Mouse (Mus musculus): Measurements from ENCODE around the gene E2f1.
A peak's percentile ranks its signal among the peaks of the same experiment; 100 is the strongest.

E2f1 gene

DNA sequence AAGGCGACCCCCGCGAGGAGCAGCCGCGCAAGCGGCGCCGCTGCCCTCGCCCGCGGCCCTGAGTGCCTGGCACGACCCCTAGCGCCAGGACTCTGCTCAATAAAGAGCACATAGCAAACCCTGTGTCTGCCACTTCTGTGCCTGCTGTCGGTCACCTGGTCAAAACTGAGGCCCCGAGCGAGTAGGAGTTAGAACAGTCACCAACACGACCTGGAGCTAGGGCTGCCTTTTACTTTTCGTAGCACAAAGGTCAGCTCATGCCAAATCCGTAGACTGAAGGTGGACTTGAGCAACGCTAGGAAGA, 19.9 kb downstream of the E2f1 start:
- no peak for DNase-seq

- peak; percentile 70 for DNase-seq
These were observed 20.4 kb downstream of the E2f1 start for GRCm38 (mm10) chr2:154549127-154549885.

- DNase-seq = no peak
These were observed 21.0 kb downstream of the E2f1 start for GRCm38 (mm10) chr2:154548688-154549087.

DNA sequence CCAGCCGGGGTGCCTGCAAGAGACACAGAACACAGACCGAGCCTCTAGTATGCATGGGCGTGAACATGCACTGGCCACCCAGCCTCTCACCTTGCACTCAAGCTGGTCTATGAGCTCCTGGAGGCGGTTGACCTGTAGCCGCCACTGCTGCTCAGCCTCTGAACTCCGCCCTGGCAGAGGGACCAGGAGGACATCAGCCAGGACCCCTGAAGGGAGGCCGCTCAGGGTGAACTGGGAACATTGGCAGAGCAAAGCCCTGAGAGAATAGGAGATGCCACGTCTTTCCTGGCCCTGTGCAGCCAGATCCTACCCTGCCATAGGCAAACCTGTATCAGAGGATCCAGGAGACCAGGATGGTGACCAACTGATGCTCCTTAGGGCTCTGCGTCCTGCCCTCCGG, 23.0 kb downstream of the E2f1 start, which contains the start of gene 1700003F12Rik:
Gene 1700003F12Rik, plus strand, starts transcription at position 375 of the 400 bp plus-strand sequence.
- DNase-seq = no peak

- no peak for DNase-seq
These were observed 25.9 kb downstream of the E2f1 start for GRCm38 (mm10) chr2:154543567-154544347.

GRCm38 (mm10) chr2:154541630-154542029, 28.1 kb downstream of the E2f1 start:
- DNase-seq = no peak

GRCm38 (mm10) chr2:154539720-154540119, 30.0 kb downstream of the E2f1 start:
- peak; percentile 30 for DNase-seq

DNA sequence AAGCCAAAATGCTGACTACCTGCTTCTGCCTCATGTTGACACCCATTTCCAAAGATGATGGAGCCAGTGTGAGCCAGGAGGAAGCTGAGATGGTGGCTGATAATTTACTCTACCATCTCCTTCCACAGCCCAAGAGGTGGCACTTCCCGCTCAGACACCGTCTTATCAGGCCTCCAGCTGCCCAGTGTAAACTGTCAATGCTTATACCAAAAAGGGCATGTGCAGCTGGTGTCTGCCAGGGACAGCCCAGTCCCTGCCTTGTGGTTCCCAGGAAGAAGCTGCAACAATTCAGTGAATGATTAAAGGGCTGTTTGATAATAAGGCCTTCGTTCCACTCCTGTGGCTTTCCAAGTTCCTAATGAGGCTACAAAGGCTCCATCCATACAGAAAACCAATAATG, 31.0 kb downstream of the E2f1 start:
- no peak for DNase-seq

GRCm38 (mm10) chr2:154538310-154538709, 31.4 kb downstream of the E2f1 start:
- DNase-seq = no peak

DNA sequence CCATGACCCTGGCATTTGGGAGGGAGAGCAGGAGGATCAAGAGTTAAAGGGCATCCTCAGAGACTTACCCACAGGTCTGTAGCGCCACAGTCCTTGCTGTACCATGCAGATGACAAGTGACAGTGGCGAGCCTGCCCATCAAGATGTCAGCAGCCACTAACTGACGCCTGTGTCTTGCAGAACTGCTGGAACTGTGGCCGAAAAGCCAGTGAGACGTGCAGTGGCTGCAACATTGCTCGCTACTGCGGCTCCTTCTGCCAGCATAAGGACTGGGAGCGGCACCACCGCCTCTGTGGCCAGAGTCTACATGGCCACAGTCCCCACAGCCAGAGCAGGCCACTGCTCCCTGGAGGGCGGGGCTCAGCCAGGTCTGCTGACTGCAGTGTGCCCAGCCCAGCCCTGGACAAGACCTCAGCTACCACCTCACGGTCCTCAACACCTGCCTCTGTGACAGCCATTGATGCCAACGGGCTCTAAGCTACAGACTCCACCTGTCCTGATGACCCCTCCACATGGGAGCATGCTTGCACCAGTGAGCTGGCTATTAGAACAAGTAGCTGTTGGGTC, 34.9 kb downstream of the E2f1 start:
- DNase-seq = no peak

GRCm38 (mm10) chr2:154532888-154533287, 36.8 kb downstream of the E2f1 start:
- no peak for DNase-seq

- DNase-seq = no peak
These were observed 43.2 kb downstream of the E2f1 start for GRCm38 (mm10) chr2:154526531-154526930.

- no peak for DNase-seq
These were observed 44.4 kb downstream of the E2f1 start for GRCm38 (mm10) chr2:154525285-154525684.

DNA sequence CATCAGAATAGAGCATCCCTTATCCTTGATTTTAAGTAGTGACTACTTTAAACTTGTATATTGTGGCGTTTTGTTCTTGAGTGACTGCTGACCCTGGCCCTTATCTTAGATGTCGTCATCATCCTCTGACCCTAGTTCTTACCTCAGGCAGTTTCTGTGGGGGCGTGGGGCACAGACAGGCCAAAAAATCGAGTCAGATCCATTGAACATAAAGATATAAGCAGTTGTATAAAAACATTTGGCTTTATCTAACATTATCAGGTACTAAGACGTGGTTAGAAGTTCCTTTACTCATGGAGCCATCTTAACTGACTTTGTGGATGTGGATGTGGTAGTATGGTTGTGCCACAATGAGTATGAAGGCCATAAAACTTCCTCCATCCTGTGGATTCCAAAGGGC, 47.4 kb downstream of the E2f1 start:
- DNase-seq = no peak

DNA sequence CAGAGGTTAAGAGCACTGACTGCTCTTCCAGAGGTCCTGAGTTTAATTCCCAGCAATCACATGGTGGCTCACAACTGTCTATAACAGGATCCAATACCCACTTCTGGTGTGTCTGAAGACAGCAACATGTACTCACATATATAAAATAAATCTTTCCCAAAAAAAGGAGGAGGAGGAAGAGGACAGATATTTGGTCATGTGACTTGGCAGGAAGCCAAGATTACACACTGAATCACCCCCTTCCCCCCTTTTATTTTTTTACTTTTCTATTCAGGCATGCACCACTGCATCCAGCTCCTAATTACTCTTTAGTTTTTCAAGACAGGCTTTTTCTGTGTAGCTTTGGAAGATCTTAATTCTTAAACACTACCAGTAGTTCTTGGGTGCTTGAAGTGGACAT, 48.2 kb downstream of the E2f1 start:
- no peak for DNase-seq

GRCm38 (mm10) chr2:154517424-154517823, 52.3 kb downstream of the E2f1 start:
- no peak for DNase-seq

DNA sequence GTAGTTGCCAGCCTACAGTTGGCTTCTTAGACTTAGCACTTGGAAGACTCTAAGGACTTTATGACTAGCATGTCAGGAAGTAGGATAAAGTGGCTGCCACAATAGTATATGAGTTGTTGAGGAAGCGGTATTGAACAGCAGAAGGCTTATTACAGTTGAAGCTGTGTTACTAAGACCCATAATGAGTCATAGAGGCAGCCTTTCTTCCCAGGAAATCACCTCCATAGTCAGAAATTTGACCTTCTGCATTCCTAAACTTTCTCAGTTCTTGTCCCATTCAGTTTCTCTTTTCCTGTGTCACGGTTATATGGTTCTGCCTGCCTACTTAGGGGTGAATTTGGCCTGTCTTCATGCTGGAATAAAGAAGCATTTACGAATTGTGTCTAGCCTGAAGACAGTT, 52.7 kb downstream of the E2f1 start:
- DNase-seq = no peak

DNA sequence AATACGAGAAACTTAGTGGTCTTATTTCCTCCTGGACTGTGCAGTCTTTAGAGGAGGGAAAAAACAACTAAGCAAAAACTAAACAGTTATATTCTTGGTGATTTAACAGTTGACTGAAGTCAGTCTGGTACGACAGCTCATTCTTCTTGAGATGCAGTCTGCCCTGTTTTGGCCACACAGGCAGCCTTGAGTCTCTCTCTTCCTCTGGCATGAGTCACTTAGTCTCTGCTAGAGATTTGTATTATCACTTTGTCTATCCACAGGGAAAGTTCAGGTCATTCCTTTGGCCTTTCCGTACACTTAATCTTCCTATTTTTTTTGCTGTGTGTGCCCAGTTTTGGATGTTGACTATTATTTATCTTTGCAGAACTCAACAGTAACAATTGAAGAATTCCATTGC, 59.6 kb downstream of the E2f1 start:
- no peak for DNase-seq

Data from thymus, postnatal 25 days (tissue).